Mouse (Mus musculus): ENCODE results near the gene Spns2. TPM values are rescaled to one million over a fixed set of nuclear protein-coding genes. Genes with fewer than 3 reads are reported as not detected.

Gene Spns2
- polyA plus RNA-seq, 1 experiment from 2014 or later: 13.0 TPM

DNA sequence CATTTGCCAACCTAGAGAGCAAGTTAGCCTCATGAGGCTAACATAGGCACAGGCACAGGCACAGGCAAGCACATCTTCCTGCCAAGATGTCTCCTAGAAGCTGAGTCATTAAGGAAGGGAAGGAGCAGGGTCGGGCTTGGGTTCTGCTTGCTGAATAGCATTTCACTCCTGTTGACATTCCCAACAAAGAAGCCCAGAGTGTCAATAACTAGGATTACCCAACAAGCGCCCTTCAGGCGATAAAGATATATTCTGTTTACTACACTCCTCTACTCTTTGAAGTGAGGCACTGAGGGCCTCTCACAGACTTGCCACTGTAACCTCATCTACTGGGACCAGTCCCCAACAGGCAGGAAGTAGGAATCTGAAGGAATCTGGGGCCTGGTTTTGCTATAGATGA, 6.4 kb upstream of the Spns2 start:
- Histone ChIP-seq H3K9me3 (no peaks in the 10 kb centered on the region), H3K27ac (no peak overlapping the region)
- WGBS: 63% methylated on average over 3 of the region's 3 CpGs

DNA sequence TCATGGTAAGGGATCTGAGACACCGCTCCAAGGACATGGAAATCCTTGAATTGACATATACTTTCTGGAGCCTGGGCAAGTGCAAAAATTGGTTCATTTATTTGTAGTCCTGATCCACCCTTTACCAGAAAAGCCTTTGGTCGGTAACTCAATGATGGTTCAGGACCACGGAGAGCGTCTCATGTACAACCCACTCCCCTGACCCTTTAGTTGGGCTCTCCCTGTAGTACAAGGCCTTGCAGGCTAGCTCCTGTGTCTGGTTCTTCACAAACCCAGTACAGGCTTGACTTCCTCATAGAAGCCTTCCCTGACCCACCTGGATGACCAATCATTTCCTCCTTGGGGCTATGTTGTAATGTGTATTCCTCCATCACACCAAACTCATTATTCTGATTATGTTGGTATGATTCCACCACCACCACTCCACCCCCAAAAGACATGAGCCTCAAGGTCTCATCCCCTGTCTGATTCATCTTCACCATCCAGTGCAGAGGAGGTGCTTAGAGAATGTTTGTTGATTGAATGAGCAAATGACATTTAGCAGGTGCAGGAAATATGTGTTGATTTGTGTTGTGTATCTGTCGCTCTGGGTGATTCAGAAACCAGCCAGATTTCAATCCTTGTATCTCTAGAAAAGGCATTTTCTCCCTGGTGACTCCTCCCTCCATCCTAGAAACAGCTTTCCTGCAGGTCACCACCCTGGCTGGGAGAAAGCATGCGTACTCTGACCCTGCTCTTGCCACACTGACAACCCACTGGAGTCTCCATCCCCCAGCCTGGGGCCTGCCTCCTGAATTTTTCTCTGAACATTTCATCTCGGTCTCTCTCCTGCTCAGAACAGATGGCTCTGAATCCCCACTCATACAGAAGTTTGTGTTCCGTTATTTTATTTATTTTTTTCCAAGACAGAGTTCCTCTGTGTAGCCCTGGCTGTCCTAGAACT, 4.6 kb upstream of the Spns2 start:
- no peak for ATAC-seq (ENCODE audit: low FRiP score, low read depth)
- no peaks in the 10 kb centered on the region for H3K36me3 ChIP-seq
- no peak overlapping the region for H3K9ac ChIP-seq
- 0 out of 2 replicates have a peak, but pooled peaks cover 5% of the 10 kb centered on the region for H3K27me3 ChIP-seq (replicated peaks)
- H3K4me2 ChIP-seq (replicated peaks): no peak overlapping the region
- H3K9me3 ChIP-seq: no peaks in the 10 kb centered on the region
- 55% methylated on average over 8 of the region's 8 CpGs for WGBS
- H3K27ac ChIP-seq: no peak overlapping the region
- H3K4me3 ChIP-seq: no peak overlapping the region
- H3K4me1 ChIP-seq: peaks cover 8% of the 10 kb centered on the region

More for the DNA sequence above, 6.4 kb upstream of the Spns2 start:
- Histone ChIP-seq H3K9ac (no peak overlapping the region), H3K36me3 (no peaks in the 10 kb centered on the region), H3K4me2 (replicated peaks) (no peak overlapping the region), H3K4me3 (no peak overlapping the region), H3K4me1 (peaks cover 8% of the 10 kb centered on the region; the same call in 1 of the 2 replicates), H3K27me3 (replicated peaks) (0 out of 2 replicates have a peak, but pooled peaks cover 3% of the 10 kb centered on the region)
- ATAC-seq (ENCODE audit: low FRiP score, low read depth): no peak

DNA sequence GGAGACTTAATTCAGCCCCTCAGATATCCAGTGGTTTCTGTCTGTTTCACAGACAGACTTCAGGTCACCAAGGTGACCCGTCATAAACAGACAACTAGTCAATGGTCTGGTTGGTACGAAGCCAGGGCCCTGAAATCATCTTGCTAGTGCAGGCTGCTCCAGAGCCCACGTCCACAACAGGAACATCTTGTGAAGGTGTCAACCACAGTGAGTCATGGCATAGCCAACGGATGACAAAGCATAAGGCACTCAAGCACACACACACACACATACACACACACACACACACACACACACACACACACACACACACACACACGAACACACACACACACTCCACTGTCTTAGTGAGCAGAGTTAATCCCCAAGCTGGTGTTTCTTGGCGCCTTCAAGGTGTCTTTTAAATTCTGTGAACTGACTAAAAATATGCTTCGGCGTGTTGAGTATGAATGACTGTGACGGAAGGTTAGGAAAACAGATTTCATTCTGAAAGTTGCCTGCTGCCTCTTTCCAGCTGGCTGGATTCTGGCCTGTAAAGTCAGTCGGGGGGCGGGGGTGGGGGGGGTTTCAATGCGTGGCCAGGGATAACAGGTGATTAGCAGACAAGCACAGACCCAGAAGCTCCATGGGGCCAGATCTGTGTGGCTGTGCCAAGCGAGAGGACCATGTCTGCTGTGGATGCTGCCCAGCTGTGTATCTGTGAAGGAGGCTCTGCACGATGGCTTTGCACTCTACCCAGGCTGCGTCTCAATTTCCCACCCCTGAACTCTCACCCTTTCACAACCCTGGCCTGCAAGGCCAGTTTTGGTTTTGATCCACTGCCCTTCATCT, 1.6 kb upstream of the Spns2 start:
- ATAC-seq (ENCODE audit: low FRiP score, low read depth): no peak
- H3K27me3 ChIP-seq (replicated peaks): peaks cover 30% of the 10 kb centered on the region
- WGBS: 77% methylated on average over 15 of the region's 15 CpGs

GRCm38 (mm10) chr11:72489397-72489796, 307 bp downstream of the Spns2 start:
- H3K36me3 ChIP-seq: no peaks in the 10 kb centered on the region
- ATAC-seq (ENCODE audit: low FRiP score, low read depth): peak; percentile 43
- peaks cover 30% of the 10 kb centered on the region for H3K27me3 ChIP-seq (replicated peaks)
- H3K27ac ChIP-seq: peak overlapping the region; percentile 68
- peak overlapping the region; percentile 87 for H3K4me2 ChIP-seq (replicated peaks)
- under 1% methylated on average over 36 of the region's 42 CpGs for WGBS
- H3K9ac ChIP-seq: peak overlapping the region; percentile 84
- H3K4me3 ChIP-seq: peak overlapping the region; percentile 70
- H3K4me1 ChIP-seq: peaks cover 27% of the 10 kb centered on the region
- no peaks in the 10 kb centered on the region for H3K9me3 ChIP-seq

More for the DNA sequence above, 1.6 kb upstream of the Spns2 start:
- Histone ChIP-seq H3K36me3 (no peaks in the 10 kb centered on the region), H3K4me2 (replicated peaks) (no peak overlapping the region), H3K9me3 (no peaks in the 10 kb centered on the region), H3K4me1 (peaks cover 19% of the 10 kb centered on the region), H3K4me3 (no peak overlapping the region), H3K27ac (no peak overlapping the region), H3K9ac (no peak overlapping the region)

- H3K27ac ChIP-seq: peak overlapping the region; percentile 68; the same call in 1 of the 2 replicates
- peak overlapping the region; percentile 87 for H3K4me2 ChIP-seq (replicated peaks)
- under 1% methylated on average over 38 of the region's 38 CpGs for WGBS
- peak; percentile 76 for ATAC-seq (ENCODE audit: low FRiP score, low read depth)
- H3K9me3 ChIP-seq: no peaks in the 10 kb centered on the region
- no peaks in the 10 kb centered on the region for H3K36me3 ChIP-seq
- H3K27me3 ChIP-seq (replicated peaks): peaks cover 30% of the 10 kb centered on the region
- H3K9ac ChIP-seq: peak overlapping the region; percentile 84
- H3K4me3 ChIP-seq: peak overlapping the region; percentile 70
- H3K4me1 ChIP-seq: peaks cover 27% of the 10 kb centered on the region
Observed at GRCm38 (mm10) chr11:72488753-72489271, 892 bp downstream of the Spns2 start.

GRCm38 (mm10) chr11:72487739-72488138, 2.0 kb downstream of the Spns2 start:
- WGBS: 100% methylated on average over 2 of the region's 2 CpGs
- H3K9ac ChIP-seq: peak overlapping the region; percentile 84

GRCm38 (mm10) chr11:72487171-72487570, 2.5 kb downstream of the Spns2 start:
- no peak overlapping the region for H3K27ac ChIP-seq
- peaks cover 30% of the 10 kb centered on the region for H3K27me3 ChIP-seq (replicated peaks)
- no peaks in the 10 kb centered on the region for H3K9me3 ChIP-seq
- H3K4me1 ChIP-seq: peaks cover 27% of the 10 kb centered on the region
- H3K4me2 ChIP-seq (replicated peaks): peak overlapping the region; percentile 87
- peak overlapping the region; percentile 27; the same call in 1 of the 2 replicates for H3K9ac ChIP-seq
- H3K36me3 ChIP-seq: no peaks in the 10 kb centered on the region
- 56% methylated on average over 5 of the region's 5 CpGs for WGBS
- no peak overlapping the region for H3K4me3 ChIP-seq
- no peak for ATAC-seq (ENCODE audit: low FRiP score, low read depth)

More at GRCm38 (mm10) chr11:72487739-72488138, 2.0 kb downstream of the Spns2 start:
- Histone ChIP-seq H3K4me3 (peak overlapping the region; percentile 70), H3K4me2 (replicated peaks) (peak overlapping the region; percentile 87), H3K27me3 (replicated peaks) (peaks cover 30% of the 10 kb centered on the region), H3K9me3 (no peaks in the 10 kb centered on the region), H3K36me3 (no peaks in the 10 kb centered on the region), H3K4me1 (peaks cover 27% of the 10 kb centered on the region), H3K27ac (no peak overlapping the region)
- ATAC-seq (ENCODE audit: low FRiP score, low read depth): no peak

GRCm38 (mm10) chr11:72485960-72486359, 3.7 kb downstream of the Spns2 start:
- no peak for ATAC-seq (ENCODE audit: low FRiP score, low read depth)
- H3K4me3 ChIP-seq: no peak overlapping the region
- no peaks in the 10 kb centered on the region for H3K9me3 ChIP-seq
- peaks cover 27% of the 10 kb centered on the region for H3K4me1 ChIP-seq
- no peak overlapping the region for H3K27ac ChIP-seq
- peaks cover 28% of the 10 kb centered on the region for H3K27me3 ChIP-seq (replicated peaks)
- 75% methylated on average over 11 of the region's 11 CpGs for WGBS
- peak overlapping the region; percentile 12; the same call in 1 of the 2 replicates for H3K4me2 ChIP-seq (replicated peaks)
- H3K9ac ChIP-seq: no peak overlapping the region
- H3K36me3 ChIP-seq: no peaks in the 10 kb centered on the region

DNA sequence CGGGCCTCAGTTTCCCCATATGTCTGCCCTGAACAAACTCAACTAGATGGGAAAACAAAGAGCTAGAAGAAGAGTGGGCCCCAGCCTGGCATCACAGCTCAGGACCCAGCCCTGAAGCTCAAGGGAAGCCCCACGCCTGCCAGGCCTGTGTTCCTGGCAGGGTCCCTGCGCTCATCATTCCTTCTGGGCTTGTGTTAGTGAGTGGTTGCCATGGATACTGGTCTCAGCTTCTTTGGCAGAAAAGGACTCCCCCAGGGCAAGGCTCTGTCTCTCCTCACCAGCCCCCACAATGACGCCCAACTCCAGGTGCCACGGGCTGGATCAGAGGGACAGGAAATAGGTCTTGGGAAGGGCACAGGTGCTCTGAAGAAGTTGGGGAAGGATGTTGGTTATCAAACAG, 4.5 kb downstream of the Spns2 start:
- Histone ChIP-seq H3K36me3 (no peaks in the 10 kb centered on the region), H3K27me3 (replicated peaks) (peaks cover 28% of the 10 kb centered on the region), H3K27ac (no peak overlapping the region), H3K4me3 (no peak overlapping the region), H3K9me3 (no peaks in the 10 kb centered on the region), H3K4me1 (peaks cover 27% of the 10 kb centered on the region), H3K4me2 (replicated peaks) (peak overlapping the region; percentile 12; the same call in 1 of the 2 replicates), H3K9ac (no peak overlapping the region)
- WGBS: 54% methylated on average over 5 of the region's 5 CpGs
- no peak for ATAC-seq (ENCODE audit: low FRiP score, low read depth)

- Histone ChIP-seq H3K27ac (no peak overlapping the region), H3K36me3 (no peaks in the 10 kb centered on the region), H3K4me1 (peaks cover 27% of the 10 kb centered on the region), H3K4me3 (no peak overlapping the region), H3K27me3 (replicated peaks) (peaks cover 28% of the 10 kb centered on the region), H3K9me3 (no peaks in the 10 kb centered on the region), H3K4me2 (replicated peaks) (no peak overlapping the region), H3K9ac (no peak overlapping the region)
- WGBS: 69% methylated on average over 6 of the region's 6 CpGs
- no peak for ATAC-seq (ENCODE audit: low FRiP score, low read depth)
Observed at GRCm38 (mm10) chr11:72484549-72484948, 5.2 kb downstream of the Spns2 start.

- H3K4me1 ChIP-seq: peaks cover 18% of the 10 kb centered on the region
- H3K9ac ChIP-seq: no peak overlapping the region
- ATAC-seq (ENCODE audit: low FRiP score, low read depth): no peak
- no peak overlapping the region for H3K27ac ChIP-seq
- H3K27me3 ChIP-seq (replicated peaks): peaks cover 4% of the 10 kb centered on the region; the same call in 1 of the 2 replicates
- H3K9me3 ChIP-seq: no peaks in the 10 kb centered on the region
- H3K4me2 ChIP-seq (replicated peaks): no peak overlapping the region
- H3K4me3 ChIP-seq: no peak overlapping the region
- H3K36me3 ChIP-seq: no peaks in the 10 kb centered on the region
- WGBS: 80% methylated on average over 4 of the region's 4 CpGs
Observed at GRCm38 (mm10) chr11:72481952-72482351, 7.8 kb downstream of the Spns2 start.

Measured in neural tube, embryonic 12.5 days (tissue).